Mouse (Mus musculus) liver, embryonic 13.5 days (tissue): ENCODE data around the gene Fth1. TPM values are rescaled to one million over a fixed set of nuclear protein-coding genes. Genes with fewer than 3 reads are reported as not detected.

Experiments used
- ATAC-seq: fragments of 200-750 bp; cut with Nextera tagmentation; 2 replicates; pipeline ENCODE4 v1.8.0; 2017; ENCODE audit warnings: low read depth, mild to moderate bottlenecking, moderate number of reproducible peaks, moderate library complexity
- DNase-seq: peaks from one replicate; pipeline ENCODE4 v3.0.0; 2022
- H3K27ac ChIP-seq: fragments of 300-500 bp; sonication (generic); 2 replicates; pipeline ENCODE4 v1.5.1; 2015; ENCODE audit warnings: moderate library complexity, mild to moderate bottlenecking, inconsistent platforms
- H3K27me3 ChIP-seq: fragments of 300-500 bp; sonication (generic); 2 replicates; pipeline ENCODE4 v1.6.1; 2015; ENCODE audit warnings: mild to moderate bottlenecking, inconsistent platforms
- H3K36me3 ChIP-seq: fragments of 300-500 bp; sonication (generic); 2 replicates; pipeline ENCODE4 v1.6.1; 2015; ENCODE audit warnings: mild to moderate bottlenecking, inconsistent platforms
- H3K4me1 ChIP-seq: fragments of 300-500 bp; sonication (generic); replicated peaks from 2 replicates; pipeline ENCODE4 v1.6.1; 2015; ENCODE audit warnings: inconsistent platforms
- H3K4me2 ChIP-seq: fragments of 300-500 bp; sonication (generic); 2 replicates; pipeline ENCODE4 v1.6.1; 2015; ENCODE audit warnings: inconsistent platforms, mild to moderate bottlenecking, moderate library complexity
- H3K4me3 ChIP-seq: fragments of 300-500 bp; sonication (generic); replicated peaks from 2 replicates; pipeline ENCODE4 v1.5.1; 2015; ENCODE audit warnings: mild to moderate bottlenecking, inconsistent platforms
- H3K9ac ChIP-seq: fragments of 300-500 bp; sonication (generic); 2 replicates; pipeline ENCODE4 v1.6.1; 2015; ENCODE audit warnings: mild to moderate bottlenecking, inconsistent platforms
- H3K9me3 ChIP-seq: fragments of 300-500 bp; sonication (generic); replicated peaks from 2 replicates; pipeline ENCODE4 v1.6.1; 2016; ENCODE audit warnings: inconsistent platforms
- WGBS: fragments of 180-500 bp; shearing (Covaris S2); methylation state at CpG from one replicate; pipeline ENCODE4 v1.1.7; 2015; ENCODE audit not compliant: insufficient replicate concordance; 5-methylcytosine and 5-hydroxymethylcytosine counted together
- polyA plus RNA-seq: library from polyadenylated mRNA; unstranded; fragments of >200 nt; fragmentation: Nextera tagmentation; extraction: Ambion mirVana; gene quantifications from 2 replicates; pipeline ENCODE4 v1.2.1, GENCODE M21; 2015

Gene Fth1
- polyA plus RNA-seq, 1 experiment from 2014 or later, result 5,062 TPM

- Histone ChIP-seq H3K9ac (peak overlapping the region; percentile 96), H3K4me3 (peak overlapping the region; percentile 88), H3K27ac (peak overlapping the region; percentile 99), H3K36me3 (peaks cover 34% of the 10 kb centered on the region), H3K4me1 (peaks cover 84% of the 10 kb centered on the region), H3K9me3 (no peaks in the 10 kb centered on the region), H3K4me2 (peak overlapping the region; percentile 76), H3K27me3 (no peaks in the 10 kb centered on the region)
- WGBS, result 72% methylated on average over 20 of the region's 20 CpGs
- no peak for DNase-seq
- ATAC-seq, result no peak
Observed at GRCm38 (mm10) chr19:9984111-9985055, 4.0 kb downstream of the Fth1 start.

- 88% methylated on average over 6 of the region's 6 CpGs for WGBS
- H3K27me3 ChIP-seq, result no peaks in the 10 kb centered on the region
- peaks cover 34% of the 10 kb centered on the region for H3K36me3 ChIP-seq
- H3K4me1 ChIP-seq, result peaks cover 85% of the 10 kb centered on the region
- H3K4me2 ChIP-seq, result peak overlapping the region; percentile 76
- peak overlapping the region; percentile 99 for H3K27ac ChIP-seq
- ATAC-seq (no peak), DNase-seq (no peak)
- peak overlapping the region; percentile 88 for H3K4me3 ChIP-seq
- 0 out of 2 replicates have a peak overlapping the region, but pooled peaks have one; percentile 18 for H3K9ac ChIP-seq
- H3K9me3 ChIP-seq, result no peaks in the 10 kb centered on the region
Observed at GRCm38 (mm10) chr19:9985190-9985899, 4.9 kb downstream of the Fth1 start.

- Histone ChIP-seq H3K4me1 (peaks cover 85% of the 10 kb centered on the region), H3K9me3 (no peaks in the 10 kb centered on the region), H3K4me2 (peak overlapping the region; percentile 10; the same call in 1 of the 2 replicates), H3K36me3 (peaks cover 34% of the 10 kb centered on the region), H3K27me3 (no peaks in the 10 kb centered on the region), H3K9ac (0 out of 2 replicates have a peak overlapping the region, but pooled peaks have one; percentile 18), H3K27ac (peak overlapping the region; percentile 99), H3K4me3 (peak overlapping the region; percentile 88)
- 88% methylated on average over 2 of the region's 2 CpGs for WGBS
- no peak for DNase-seq
- ATAC-seq, result no peak
Observed at GRCm38 (mm10) chr19:9985900-9986421, 5.6 kb downstream of the Fth1 start.

GRCm38 (mm10) chr19:9987192-9987591, 6.8 kb downstream of the Fth1 start:
- H3K4me2 ChIP-seq, result no peak overlapping the region
- H3K36me3 ChIP-seq, result peaks cover 34% of the 10 kb centered on the region
- H3K4me1 ChIP-seq, result peaks cover 84% of the 10 kb centered on the region
- DNase-seq (no peak), ATAC-seq (no peak)
- no peak overlapping the region for H3K4me3 ChIP-seq
- H3K27me3 ChIP-seq, result no peaks in the 10 kb centered on the region
- WGBS, result 47% methylated on average over 6 of the region's 6 CpGs
- H3K27ac ChIP-seq, result peak overlapping the region; percentile 99
- 0 out of 2 replicates have a peak overlapping the region, but pooled peaks have one; percentile 41 for H3K9ac ChIP-seq
- no peaks in the 10 kb centered on the region for H3K9me3 ChIP-seq

GRCm38 (mm10) chr19:9987593-9987992, 7.2 kb downstream of the Fth1 start:
- Histone ChIP-seq H3K4me3 (no peak overlapping the region), H3K9me3 (no peaks in the 10 kb centered on the region), H3K27ac (peak overlapping the region; percentile 99), H3K4me1 (peaks cover 88% of the 10 kb centered on the region), H3K9ac (0 out of 2 replicates have a peak overlapping the region, but pooled peaks have one; percentile 41), H3K27me3 (no peaks in the 10 kb centered on the region), H3K4me2 (no peak overlapping the region), H3K36me3 (peaks cover 34% of the 10 kb centered on the region)
- no peak for DNase-seq
- ATAC-seq, result no peak

- no peaks in the 10 kb centered on the region for H3K9me3 ChIP-seq
- WGBS, result 49% methylated on average over 17 of the region's 17 CpGs
- H3K27ac ChIP-seq, result peak overlapping the region; percentile 85
- H3K9ac ChIP-seq, result peak overlapping the region; percentile 50
- H3K4me2 ChIP-seq, result peak overlapping the region; percentile 52
- peaks cover 91% of the 10 kb centered on the region for H3K4me1 ChIP-seq
- DNase-seq (peak; percentile 53), ATAC-seq (no peak; the same call in 1 of the 2 replicates)
- H3K4me3 ChIP-seq, result peak overlapping the region; percentile 9; the same call in 1 of the 2 replicates
- no peaks in the 10 kb centered on the region for H3K27me3 ChIP-seq
- H3K36me3 ChIP-seq, result peaks cover 25% of the 10 kb centered on the region
Observed at GRCm38 (mm10) chr19:9989171-9989883, 8.9 kb downstream of the Fth1 start.

GRCm38 (mm10) chr19:9989884-9990256, 9.5 kb downstream of the Fth1 start:
- Histone ChIP-seq H3K4me2 (peak overlapping the region; percentile 52), H3K27me3 (no peaks in the 10 kb centered on the region), H3K9ac (peak overlapping the region; percentile 50), H3K9me3 (no peaks in the 10 kb centered on the region), H3K27ac (peak overlapping the region; percentile 85), H3K4me1 (peaks cover 85% of the 10 kb centered on the region), H3K36me3 (peaks cover 19% of the 10 kb centered on the region), H3K4me3 (peak overlapping the region; percentile 9; the same call in 1 of the 2 replicates)
- ATAC-seq, result peak; percentile 73
- DNase-seq, result peak; percentile 39

- Histone ChIP-seq H3K27me3 (no peaks in the 10 kb centered on the region), H3K9ac (no peak overlapping the region), H3K9me3 (no peaks in the 10 kb centered on the region), H3K4me3 (no peak overlapping the region), H3K4me2 (no peak overlapping the region), H3K27ac (peak overlapping the region; percentile 85), H3K36me3 (peaks cover 5% of the 10 kb centered on the region), H3K4me1 (peaks cover 71% of the 10 kb centered on the region)
- DNase-seq (peak; percentile 72), ATAC-seq (peak; percentile 33; the same call in 1 of the 2 replicates)
- WGBS, result 19% methylated on average over 5 of the region's 5 CpGs
Observed at GRCm38 (mm10) chr19:9991304-9991703, 10.9 kb downstream of the Fth1 start.

- WGBS, result 47% methylated on average over 26 of the region's 26 CpGs
- Histone ChIP-seq H3K27ac (no peak overlapping the region), H3K4me1 (peaks cover 65% of the 10 kb centered on the region), H3K9me3 (no peaks in the 10 kb centered on the region), H3K9ac (peak overlapping the region; percentile 42; the same call in 1 of the 2 replicates), H3K4me2 (peak overlapping the region; percentile 57), H3K27me3 (0 out of 2 replicates have a peak, but pooled peaks cover under 1% of the 10 kb centered on the region), H3K36me3 (no peaks in the 10 kb centered on the region), H3K4me3 (peak overlapping the region; percentile 35; the same call in 1 of the 2 replicates)
- DNase-seq (no peak), ATAC-seq (0 out of 2 replicates have a peak, but pooled peaks have one; percentile 1)
Observed at GRCm38 (mm10) chr19:9992011-9992958, 11.9 kb downstream of the Fth1 start.
